Mouse (Mus musculus) liver, embryonic 14.5 days (tissue): ENCODE measurements at regions not wholly inside any gene's neighbourhood (a gene's known extent, or its start where the extent isn't known, plus 50 kb on each side); places are given as distances from the start of the nearest gene placed in this dataset.

Experiments used
- ATAC-seq: fragments of 200-750 bp; cut with Nextera tagmentation; 2 replicates; pipeline ENCODE4 v1.8.0; 2017; ENCODE audit warnings: moderate number of reproducible peaks, mild to moderate bottlenecking, moderate library complexity; ENCODE audit not compliant: insufficient read depth
- DNase-seq, 3 experiments: peaks; one replicate each; pipeline ENCODE4 v3.0.0-alpha.2; 2012 to 2013; ENCODE audit warnings: low read depth in 3 of 3, low spot score in 3 of 3
- H3K27ac ChIP-seq: fragments of 300-500 bp; sonication (generic); 2 replicates; pipeline ENCODE4 v1.5.1; 2014; ENCODE audit warnings: moderate library complexity, mild to moderate bottlenecking, control low read depth, inconsistent platforms
- H3K27me3 ChIP-seq: fragments of 300-500 bp; sonication (generic); 2 replicates; pipeline ENCODE4 v1.6.1; 2014; ENCODE audit warnings: mild to moderate bottlenecking, low read length, moderate library complexity; ENCODE audit not compliant: control insufficient read depth, insufficient read depth
- H3K36me3 ChIP-seq: fragments of 300-500 bp; sonication (generic); replicated peaks from 2 replicates; pipeline ENCODE4 v1.6.1; 2014; ENCODE audit warnings: low read depth; ENCODE audit not compliant: control insufficient read depth, insufficient read depth
- H3K4me1 ChIP-seq, 2 experiments: fragments of 200-500 bp in 1 of 2; fragments of 300-500 bp in 1 of 2; sonication (generic) in 1 of 2; replicated peaks; 2 replicates each; pipeline ENCODE4 v1.6.1; 2012 to 2014; ENCODE audit warnings: antibody characterized with exemption in 1 of 2, inconsistent platforms in 1 of 2, low read length in 1 of 2; ENCODE audit not compliant: control insufficient read depth in 2 of 2, insufficient read depth in 2 of 2
- H3K4me2 ChIP-seq: fragments of 300-500 bp; sonication (generic); 2 replicates; pipeline ENCODE4 v1.6.1; 2014; ENCODE audit warnings: low read depth, mild to moderate bottlenecking, control low read depth, moderate library complexity
- H3K4me3 ChIP-seq, 2 experiments: fragments of 200-500 bp in 1 of 2; fragments of 300-500 bp in 1 of 2; sonication (generic) in 1 of 2; 2 replicates each; pipeline ENCODE4 v1.5.1; 2012 to 2014; ENCODE audit warnings: low read depth in 2 of 2, low read length in 2 of 2, mild to moderate bottlenecking in 2 of 2, control low read depth in 1 of 2, inconsistent platforms in 1 of 2, moderate library complexity in 1 of 2; ENCODE audit not compliant: insufficient read depth in 1 of 2
- H3K9ac ChIP-seq: fragments of 300-500 bp; sonication (generic); replicated peaks from 2 replicates; pipeline ENCODE4 v1.6.1; 2014; ENCODE audit warnings: mild to moderate bottlenecking, control low read depth, moderate library complexity
- H3K9me3 ChIP-seq: fragments of 300-500 bp; sonication (generic); 2 replicates; pipeline ENCODE4 v1.6.1; 2016; ENCODE audit warnings: low read length, mixed read lengths; ENCODE audit not compliant: control insufficient read depth
- CTCF ChIP-seq: IDR thresholded peaks from 2 replicates; pipeline ENCODE4 v1.5.1; 2016; ENCODE audit warnings: antibody characterized with exemption, low read depth, control low read depth
- EP300 ChIP-seq: IDR thresholded peaks from 2 replicates; pipeline ENCODE4 v1.6.1; 2016; ENCODE audit warnings: antibody characterized with exemption, low read depth
- WGBS: fragments of 180-500 bp; shearing (Covaris S2); extraction: QIAGEN DNeasy Blood & Tissue Kit; methylation state at CpG from one replicate; pipeline ENCODE4 v1.1.7; 2014; ENCODE audit not compliant: insufficient replicate concordance; 5-methylcytosine and 5-hydroxymethylcytosine counted together

- no peaks in the 10 kb centered on the region for H3K9me3 ChIP-seq
- H3K36me3 ChIP-seq, result no peaks in the 10 kb centered on the region
- WGBS, result 57% methylated on average over 17 of the region's 17 CpGs
These were observed 71.4 kb upstream of the Krr1 start for GRCm38 (mm10) chr10:111900723-111901716.

GRCm38 (mm10) chr10:111903956-111904355, 68.5 kb upstream of the Krr1 start:
- no peaks in the 10 kb centered on the region for H3K27me3 ChIP-seq
- H3K4me3 ChIP-seq, result no peak overlapping the region
- H3K4me1 ChIP-seq, result no peaks in the 10 kb centered on the region
- no peak for DNase-seq
- H3K4me2 ChIP-seq, result no peak overlapping the region
- WGBS, result 76% methylated on average over 8 of the region's 8 CpGs
- no peak overlapping the region for H3K9ac ChIP-seq
- no peak overlapping the region for H3K27ac ChIP-seq
- no peak for ATAC-seq
- no peak for TF ChIP-seq CTCF
- TF ChIP-seq EP300, result no peak
- H3K36me3 ChIP-seq, result no peaks in the 10 kb centered on the region
- no peaks in the 10 kb centered on the region for H3K9me3 ChIP-seq

More at GRCm38 (mm10) chr10:111900723-111901716, 71.4 kb upstream of the Krr1 start:
- Histone ChIP-seq H3K9ac (no peak overlapping the region), H3K4me3 (no peak overlapping the region), H3K27ac (no peak overlapping the region), H3K4me1 (peaks cover 0 to 2% of the 10 kb centered on the region in 2 experiments; a peak in 1 of 4 replicates), H3K27me3 (no peaks in the 10 kb centered on the region), H3K4me2 (no peak overlapping the region)
- ATAC-seq (no peak), DNase-seq (no peak)
- no peak for TF ChIP-seq EP300
- no peak for TF ChIP-seq CTCF

- Histone ChIP-seq H3K9me3 (no peaks in the 10 kb centered on the region), H3K36me3 (no peaks in the 10 kb centered on the region), H3K4me2 (no peak overlapping the region), H3K9ac (no peak overlapping the region), H3K27me3 (no peaks in the 10 kb centered on the region), H3K4me1 (no peaks in the 10 kb centered on the region), H3K4me3 (no peak overlapping the region), H3K27ac (no peak overlapping the region)
- DNase-seq, result no peak
- 50% methylated on average over 5 of the region's 5 CpGs for WGBS
- ATAC-seq, result no peak
- TF ChIP-seq EP300 (no peak), CTCF (no peak)
These were observed 64.6 kb upstream of the Krr1 start for GRCm38 (mm10) chr10:111907836-111908235.

GRCm38 (mm10) chr10:111912561-111912960, 59.9 kb upstream of the Krr1 start:
- ATAC-seq (no peak), DNase-seq (no peak)
- 83% methylated on average over 6 of the region's 6 CpGs for WGBS
- Histone ChIP-seq H3K36me3 (no peaks in the 10 kb centered on the region), H3K4me2 (no peak overlapping the region), H3K27me3 (no peaks in the 10 kb centered on the region), H3K4me3 (no peak overlapping the region), H3K9me3 (no peaks in the 10 kb centered on the region), H3K9ac (no peak overlapping the region), H3K27ac (no peak overlapping the region), H3K4me1 (no peaks in the 10 kb centered on the region)
- no peak for TF ChIP-seq EP300
- no peak for TF ChIP-seq CTCF

- no peaks in the 10 kb centered on the region for H3K4me1 ChIP-seq
- ATAC-seq (no peak), DNase-seq (no peak)
- no peak overlapping the region for H3K27ac ChIP-seq
- no peak overlapping the region for H3K9ac ChIP-seq
- H3K9me3 ChIP-seq, result no peaks in the 10 kb centered on the region
- no peaks in the 10 kb centered on the region for H3K36me3 ChIP-seq
- H3K27me3 ChIP-seq, result no peaks in the 10 kb centered on the region
- TF ChIP-seq EP300 (no peak), CTCF (no peak)
- no peak overlapping the region for H3K4me3 ChIP-seq
- WGBS, result 75% methylated on average over 20 of the region's 20 CpGs
- no peak overlapping the region for H3K4me2 ChIP-seq
These were observed 59.2 kb upstream of the Krr1 start for GRCm38 (mm10) chr10:111913066-111913785.
